Mouse (Mus musculus) left cerebral cortex, adult 11 months (tissue): Measurements from ENCODE around the gene Gcfc2.

ENCODE experiments used
- DNase-seq: peaks from one replicate; pipeline ENCODE4 v3.0.0; 2022; ENCODE audit warnings: low spot score

The Gcfc2 gene

GRCm38 (mm10) chr6:81979286-81979685 lies 55.8 kb downstream of the Gcfc2 start:
- DNase-seq = no peak

- no peak for DNase-seq
Observed at GRCm38 (mm10) chr6:81986171-81986570, 62.7 kb downstream of the Gcfc2 start.

- DNase-seq = no peak
Observed at GRCm38 (mm10) chr6:81986599-81986998, 63.1 kb downstream of the Gcfc2 start.

- peak; percentile 58 for DNase-seq
Observed at GRCm38 (mm10) chr6:81987010-81987409, 63.5 kb downstream of the Gcfc2 start.

GRCm38 (mm10) chr6:81987580-81987979 lies 64.1 kb downstream of the Gcfc2 start:
- peak; percentile 31 for DNase-seq

- DNase-seq = no peak
Observed at GRCm38 (mm10) chr6:81988341-81988740, 64.9 kb downstream of the Gcfc2 start.

- no peak for DNase-seq
Observed at GRCm38 (mm10) chr6:81990049-81990810, 66.8 kb downstream of the Gcfc2 start.
